Mouse (Mus musculus) spleen, postnatal 36 days (tissue): Measurements from ENCODE around the gene Phactr3.

Source experiments
- DNase-seq, 2 experiments: peaks; one replicate each; pipeline ENCODE4 v3.0.0; 2022; ENCODE audit warnings: low spot score in 2 of 2, mixed read lengths in 1 of 2

Gene Phactr3

GRCm38 (mm10) chr2:178193445-178193844 lies 74.7 kb downstream of the Phactr3 start:
- DNase-seq = no peak

GRCm38 (mm10) chr2:178194908-178195307 lies 76.1 kb downstream of the Phactr3 start:
- no peak for DNase-seq

GRCm38 (mm10) chr2:178196038-178196437 lies 77.3 kb downstream of the Phactr3 start:
- no peak for DNase-seq

GRCm38 (mm10) chr2:178197542-178197941 lies 78.8 kb downstream of the Phactr3 start:
- no peak for DNase-seq

GRCm38 (mm10) chr2:178204455-178204854 lies 85.7 kb downstream of the Phactr3 start:
- no peak for DNase-seq

- no peak for DNase-seq
These were observed 89.4 kb downstream of the Phactr3 start for GRCm38 (mm10) chr2:178208186-178208600.

GRCm38 (mm10) chr2:178213826-178214225 lies 95.1 kb downstream of the Phactr3 start:
- no peak for DNase-seq

- no peak for DNase-seq
These were observed 95.8 kb downstream of the Phactr3 start for GRCm38 (mm10) chr2:178214531-178214930.

- DNase-seq = no peak
These were observed 99.7 kb downstream of the Phactr3 start for GRCm38 (mm10) chr2:178218461-178218860.

GRCm38 (mm10) chr2:178219454-178220147 lies 100.8 kb downstream of the Phactr3 start:
- DNase-seq = no peak

- no peak for DNase-seq
These were observed 101.5 kb downstream of the Phactr3 start for GRCm38 (mm10) chr2:178220148-178220717.

- no peak for DNase-seq
These were observed 102.2 kb downstream of the Phactr3 start for GRCm38 (mm10) chr2:178221003-178221402.

GRCm38 (mm10) chr2:178229231-178229630 lies 110.5 kb downstream of the Phactr3 start:
- no peak for DNase-seq

- no peak for DNase-seq
These were observed 114.7 kb downstream of the Phactr3 start for GRCm38 (mm10) chr2:178233487-178233886.

GRCm38 (mm10) chr2:178237056-178237455 lies 118.3 kb downstream of the Phactr3 start:
- DNase-seq = no peak

GRCm38 (mm10) chr2:178238503-178238902 lies 119.7 kb downstream of the Phactr3 start:
- DNase-seq = no peak

GRCm38 (mm10) chr2:178240886-178241285 lies 122.1 kb downstream of the Phactr3 start:
- no peak for DNase-seq

- no peak for DNase-seq
These were observed 122.6 kb downstream of the Phactr3 start for GRCm38 (mm10) chr2:178241374-178241773.

GRCm38 (mm10) chr2:178242996-178243395 lies 124.2 kb downstream of the Phactr3 start:
- DNase-seq = no peak

- DNase-seq = no peak
These were observed 126.1 kb downstream of the Phactr3 start for GRCm38 (mm10) chr2:178244866-178245265.

GRCm38 (mm10) chr2:178245841-178246240 lies 127.1 kb downstream of the Phactr3 start:
- no peak for DNase-seq

- DNase-seq = no peak
These were observed 128.0 kb downstream of the Phactr3 start for GRCm38 (mm10) chr2:178246767-178247166.

GRCm38 (mm10) chr2:178247274-178247673 lies 128.5 kb downstream of the Phactr3 start:
- no peak for DNase-seq
